Mouse (Mus musculus) left cerebral cortex, postnatal 36 days (tissue): Measurements from ENCODE around the gene Cox7a1. TPM values are rescaled to one million over a fixed set of nuclear protein-coding genes. Genes with fewer than 3 reads are reported as not detected.

Experiments
- total RNA-seq, 2 experiments: library from RNA; stranded (reverse); gene quantifications; 2 replicates each; pipeline ENCODE4 v1.2.3; 2021

Cox7a1 gene
- total RNA-seq, 2 experiments from 2014 or later: 5.8 to 6.0 TPM

Other genes starting within 250 kb of the Cox7a1 start
- 10 to 100 TPM; 18.0 to 19.1 TPM for gene Zfp74, start 230.1 kb upstream of the Cox7a1 start, total RNA-seq
- gene Zfp568, start 200.2 kb upstream of the Cox7a1 start, total RNA-seq: 1 to 10 TPM; 3.2 to 5.3 TPM
- gene Zfp14, start 132.8 kb upstream of the Cox7a1 start, total RNA-seq: 1 to 10 TPM; 7.7 to 8.5 TPM
- gene Zfp82, start 111.2 kb upstream of the Cox7a1 start, total RNA-seq: 1 to 10 TPM; 3.4 to 4.5 TPM
- gene Gm26920, start 93.7 kb upstream of the Cox7a1 start, total RNA-seq: 1 to 10 TPM in 1 of 2 experiments, not detected in 1; 1.1 TPM
- gene Zfp566, start 93.6 kb upstream of the Cox7a1 start, total RNA-seq: 1 to 10 TPM; 7.5 to 7.6 TPM
- gene Zfp260, start 89.4 kb upstream of the Cox7a1 start, total RNA-seq: 10 to 100 TPM; 65.6 to 70.4 TPM
- gene Zfp382, start 62.2 kb upstream of the Cox7a1 start, total RNA-seq: 10 to 100 TPM; 29.9 to 38.4 TPM
- gene Zfp146, start 14.4 kb upstream of the Cox7a1 start, total RNA-seq: 10 to 100 TPM; 40.5 to 48.3 TPM
- gene Capns1, start 14.7 kb downstream of the Cox7a1 start, total RNA-seq: 100 to 1,000 TPM; 175 to 181 TPM
- gene Polr2i, start 47.8 kb downstream of the Cox7a1 start, total RNA-seq: 10 to 100 TPM; 45.6 to 53.4 TPM
- gene Tbcb, start 48.1 kb downstream of the Cox7a1 start, total RNA-seq: 100 to 1,000 TPM; 135 to 142 TPM
- gene Ovol3, start 51.6 kb downstream of the Cox7a1 start, total RNA-seq: not detected
- under 1 TPM; 0.32 to 0.41 TPM for gene Thap8, start 96.0 kb downstream of the Cox7a1 start, total RNA-seq
- 1 to 10 TPM; 1.0 to 1.1 TPM for gene Wdr62, start 96.3 kb downstream of the Cox7a1 start, total RNA-seq
- gene Clip3, start 107.6 kb downstream of the Cox7a1 start, total RNA-seq: 100 to 1,000 TPM; 491 to 494 TPM
- gene Alkbh6, start 124.6 kb downstream of the Cox7a1 start, total RNA-seq: 10 to 100 TPM; 58.7 to 65.2 TPM
- gene Syne4, start 130.7 kb downstream of the Cox7a1 start, total RNA-seq: 1 to 10 TPM; 6.4 to 9.1 TPM
- gene E130208F15Rik, start 137.6 kb downstream of the Cox7a1 start, total RNA-seq: under 1 TPM; 0.52 to 0.54 TPM
- gene Sdhaf1, start 139.8 kb downstream of the Cox7a1 start, total RNA-seq: 1 to 10 TPM; 7.5 to 9.4 TPM
- 10 to 100 TPM; 32.9 to 35.1 TPM for gene Lrfn3, start 178.6 kb downstream of the Cox7a1 start, total RNA-seq
- 10 to 100 TPM; 25.0 to 28.4 TPM for gene Tyrobp, start 229.6 kb downstream of the Cox7a1 start, total RNA-seq
- 1 to 10 TPM; 1.2 to 2.1 TPM for gene Hcst, start 235.7 kb downstream of the Cox7a1 start, total RNA-seq
- 1 to 10 TPM; 2.9 to 3.6 TPM for gene Nfkbid, start 237.6 kb downstream of the Cox7a1 start, total RNA-seq